Mouse (Mus musculus) CH12.LX (cell line): ENCODE results near the gene Aldob.

Experiments used
- CHD1 ChIP-seq: IDR thresholded peaks from 2 replicates; pipeline ENCODE4 v1.6.1; 2012; ENCODE audit warnings: low read depth, low read length, improper control_type of control experiment, inconsistent platforms
- CTCF ChIP-seq, 2 experiments: IDR thresholded peaks in 1 of 2; conservative IDR thresholded peaks in 1 of 2; 2 replicates each; pipeline ENCODE4 v1.5.1; 2011 to 2012; ENCODE audit warnings: low read depth in 2 of 2, low read length in 2 of 2, improper control_type of control experiment in 1 of 2, inconsistent platforms in 1 of 2, mild to moderate bottlenecking in 1 of 2, moderate library complexity in 1 of 2
- EP300 ChIP-seq: IDR thresholded peaks from 2 replicates; pipeline ENCODE4 v1.6.1; 2011; ENCODE audit warnings: low read length, improper control_type of control experiment
- JUN ChIP-seq: IDR thresholded peaks from 2 replicates; pipeline ENCODE4 v1.6.1; 2011; ENCODE audit warnings: low read depth, mild to moderate bottlenecking, low read length, improper control_type of control experiment, moderate library complexity; ENCODE audit not compliant: insufficient read depth
- MAX ChIP-seq: IDR thresholded peaks from 2 replicates; pipeline ENCODE4 v1.6.1; 2011; ENCODE audit warnings: low read length, improper control_type of control experiment
- MXI1 ChIP-seq: IDR thresholded peaks from 2 replicates; pipeline ENCODE4 v1.6.1; 2011; ENCODE audit warnings: mild to moderate bottlenecking, low read depth, low read length, improper control_type of control experiment
- NELFE ChIP-seq: IDR thresholded peaks from 2 replicates; pipeline ENCODE4 v1.6.1; 2011; ENCODE audit warnings: low read depth, low read length, improper control_type of control experiment
- NRF1 ChIP-seq: IDR thresholded peaks from 2 replicates; pipeline ENCODE4 v1.6.1; 2014; ENCODE audit warnings: low read depth, mild to moderate bottlenecking, inconsistent platforms, low read length, improper control_type of control experiment, moderate library complexity
- POLR2A ChIP-seq: IDR thresholded peaks from 2 replicates; pipeline ENCODE4 v1.6.1; 2011; ENCODE audit warnings: low read depth, mild to moderate bottlenecking, improper control_type of control experiment, low read length
- POLR2AphosphoS2 ChIP-seq: IDR thresholded peaks from 2 replicates; pipeline ENCODE4 v1.6.1; 2011; ENCODE audit warnings: low read depth, low read length, improper control_type of control experiment
- RAD21 ChIP-seq: IDR thresholded peaks from 2 replicates; pipeline ENCODE4 v1.6.1; 2011; ENCODE audit warnings: low read depth, mild to moderate bottlenecking, low read length, improper control_type of control experiment, moderate library complexity
- SMC3 ChIP-seq: IDR thresholded peaks from 2 replicates; pipeline ENCODE4 v1.6.1; 2011; ENCODE audit warnings: low read depth, low read length, improper control_type of control experiment
- UBTF ChIP-seq: IDR thresholded peaks from 2 replicates; pipeline ENCODE4 v1.6.1; 2012; ENCODE audit warnings: low read depth, mild to moderate bottlenecking, inconsistent platforms, low read length, improper control_type of control experiment, moderate library complexity
- ZC3H11A ChIP-seq: IDR thresholded peaks from 2 replicates; pipeline ENCODE4 v1.6.1; 2012; ENCODE audit warnings: low read depth, mild to moderate bottlenecking, inconsistent platforms, low read length, improper control_type of control experiment

DNA sequence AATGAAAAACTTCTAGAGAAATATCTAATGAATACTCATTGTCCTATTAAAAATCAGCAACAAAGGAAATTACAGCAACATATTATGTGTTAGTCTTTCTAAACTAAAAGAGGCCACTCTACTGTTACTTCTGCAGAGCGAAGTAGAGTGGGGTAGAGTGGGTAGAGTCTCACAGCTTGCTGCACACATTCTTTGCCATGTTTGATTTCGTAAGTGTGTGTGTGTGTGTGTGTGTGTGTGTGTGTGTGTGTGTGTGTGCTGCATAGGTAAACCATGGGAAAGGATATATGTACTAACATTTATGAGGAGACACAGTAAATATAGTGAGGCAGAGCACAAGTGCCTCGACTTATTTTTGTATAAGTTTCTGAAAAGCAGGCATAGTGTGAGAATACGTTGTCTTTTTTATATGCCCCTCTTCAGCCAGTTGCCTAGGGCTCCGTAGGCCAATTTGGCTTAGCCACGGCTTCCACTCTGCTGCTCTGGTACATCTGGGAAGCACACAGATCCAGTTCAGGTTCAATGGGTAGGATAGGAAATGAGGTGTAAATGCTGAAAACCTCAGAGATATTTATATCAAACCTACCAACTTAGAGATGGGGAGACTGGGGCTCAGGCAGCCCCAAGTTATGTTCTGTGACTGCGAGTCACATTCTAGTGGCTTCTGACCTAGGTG lies 1.7 kb downstream of the Aldob start:
- TF ChIP-seq JUN (no peak), CTCF (conservative IDR thresholded peaks at IDR 0.05 in 1 of 2, IDR thresholded peaks at IDR 0.05 in 1 of 2; ENCODE audit: low read depth in 2 of 2, low read length in 2 of 2) (no peak), SMC3 (no peak), UBTF (no peak), NELFE (no peak), EP300 (no peak), POLR2A (no peak), NRF1 (no peak), ZC3H11A (no peak), MAX (no peak), CHD1 (no peak), RAD21 (no peak), MXI1 (no peak), POLR2AphosphoS2 (no peak)
